Mouse (Mus musculus): ENCODE data around the gene Clic4.

DNA sequence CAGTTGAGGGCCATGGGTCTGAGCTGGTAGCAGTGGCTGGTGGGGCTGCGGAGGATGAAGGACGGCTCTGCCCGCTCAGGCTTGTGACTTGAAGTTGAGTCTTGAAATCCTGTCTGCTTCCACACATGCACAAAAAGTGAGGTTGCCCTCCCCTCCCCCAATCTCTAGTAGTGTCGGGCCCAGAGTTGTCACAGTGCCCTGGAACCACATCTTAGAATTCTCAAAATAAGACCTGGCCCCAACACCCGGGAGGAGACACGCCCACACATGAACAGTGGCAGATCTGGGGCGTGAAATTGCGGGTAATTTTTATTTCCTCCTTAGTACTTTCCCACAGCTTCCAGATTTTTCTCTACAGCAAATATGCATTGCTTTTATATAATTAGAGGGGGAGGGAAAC, 74.8 kb downstream of the Clic4 start:
- TF ChIP-seq POLR2A (IDR thresholded peaks at IDR 0.05; ENCODE audit: control insufficient read depth, extremely low read depth, insufficient read depth, low read length, poor library complexity) (no peak), CTCF (IDR thresholded peaks at IDR 0.05; ENCODE audit: borderline replicate concordance, control insufficient read depth, extremely low read depth, insufficient read depth, low read length, poor library complexity) (no peak)

Measured in thymus, adult 2 months (tissue).